Mouse (Mus musculus): Measurements from ENCODE around the gene Sh3glb2.

The Sh3glb2 gene

DNA sequence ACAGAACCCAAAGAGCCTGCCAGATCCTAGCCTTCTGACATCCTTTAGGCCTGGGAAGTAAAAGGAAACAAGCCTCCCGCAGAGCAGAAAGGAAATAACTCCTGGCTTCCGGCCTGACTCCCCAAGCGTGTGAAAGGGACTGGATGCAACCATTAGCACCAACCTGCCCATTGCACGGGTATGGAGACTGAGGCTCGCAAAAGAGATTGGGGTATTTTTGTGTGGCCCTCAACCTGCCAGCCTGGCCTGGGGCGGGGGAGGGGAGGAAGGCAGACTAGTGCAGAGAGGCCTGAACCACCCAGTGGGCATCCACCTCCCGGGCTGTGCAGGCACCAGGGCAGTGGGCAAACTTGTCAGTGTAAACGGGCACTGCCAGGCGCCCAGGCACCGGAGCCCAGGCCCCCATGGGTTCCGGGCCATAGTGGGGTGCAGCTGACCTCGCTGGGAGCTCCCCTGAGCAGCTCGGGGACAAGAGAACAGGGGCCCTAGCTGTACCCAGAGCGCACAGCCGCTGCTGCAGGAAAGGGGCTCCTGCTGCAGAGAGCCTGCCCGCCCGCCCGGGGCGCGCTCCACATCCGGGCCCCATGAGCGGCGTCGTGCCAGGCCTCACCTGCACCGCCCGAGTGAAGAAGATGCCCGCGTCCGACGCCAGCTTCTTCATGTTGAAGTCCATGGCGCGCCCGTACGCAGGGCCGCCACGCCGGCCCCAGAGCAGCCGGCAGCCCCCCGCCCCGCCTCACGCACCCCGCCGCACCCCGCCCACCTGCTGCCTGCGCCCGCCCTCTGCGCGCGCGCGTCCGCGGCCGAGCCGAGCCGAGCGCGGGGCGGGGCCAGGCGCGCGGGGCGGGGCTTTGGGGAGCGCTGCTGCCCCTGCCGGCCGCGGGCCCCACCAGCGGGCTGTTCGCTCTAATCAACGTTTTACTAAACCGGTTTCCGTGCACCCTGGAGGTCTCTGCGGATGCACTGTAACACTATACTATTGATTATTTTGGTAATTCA is at the start of gene Sh3glb2:
TSS of gene Sh3glb2 (minus strand) at position 805 of the 999 bp plus-strand sequence.
- in situ Hi-C loops (cut with MboI, MseI), result no loop called here

- in situ Hi-C loops (cut with MboI, MseI), result no loop called here
These were observed 49.4 kb upstream of the Sh3glb2 start for GRCm38 (mm10) chr2:30408452-30409100.

GRCm38 (mm10) chr2:30407778-30408177 is 48.6 kb upstream of the Sh3glb2 start:
- in situ Hi-C loops (cut with MboI, MseI), result no loop called here

DNA sequence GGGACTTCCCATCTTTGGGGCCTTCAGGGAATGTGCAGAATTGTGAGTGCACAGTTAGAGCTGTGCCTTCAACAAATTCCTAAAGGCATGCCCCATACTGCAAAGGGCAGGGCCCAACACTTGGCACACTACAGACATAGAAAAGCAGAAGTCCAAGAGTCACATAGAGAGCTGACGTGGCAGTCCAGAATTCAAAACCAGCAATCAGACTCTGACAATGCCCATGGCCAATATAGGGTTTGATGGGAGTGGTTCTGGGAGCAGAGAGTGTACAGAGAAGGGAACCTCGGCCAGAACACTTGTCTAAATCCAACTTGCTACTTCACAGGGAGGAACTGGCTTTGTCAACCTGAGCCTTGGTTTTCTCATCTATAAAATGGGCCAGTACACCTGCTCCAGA is 48.1 kb upstream of the Sh3glb2 start:
- in situ Hi-C loops (cut with MboI, MseI), result no loop called here

DNA sequence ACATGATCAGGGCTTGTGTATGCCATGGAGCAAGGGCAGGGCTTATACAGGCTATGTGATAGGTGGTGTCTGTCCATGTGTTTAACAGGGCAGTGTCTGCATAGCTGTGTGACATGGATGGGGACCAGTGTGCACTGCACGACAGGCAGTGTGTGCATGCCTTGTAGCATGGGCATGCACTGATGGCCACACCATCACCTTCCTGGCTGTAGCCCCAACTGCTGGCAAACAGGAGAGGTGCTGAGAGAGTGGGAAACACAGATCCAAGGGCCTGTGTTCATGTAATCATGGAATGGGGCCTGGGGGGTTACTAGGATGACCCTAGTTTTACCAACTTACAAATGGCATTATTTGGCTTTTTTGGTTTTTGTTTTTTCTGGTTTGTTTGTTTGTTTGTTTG is 44.7 kb upstream of the Sh3glb2 start:
- in situ Hi-C loops (cut with MboI, MseI), result no loop called here

DNA sequence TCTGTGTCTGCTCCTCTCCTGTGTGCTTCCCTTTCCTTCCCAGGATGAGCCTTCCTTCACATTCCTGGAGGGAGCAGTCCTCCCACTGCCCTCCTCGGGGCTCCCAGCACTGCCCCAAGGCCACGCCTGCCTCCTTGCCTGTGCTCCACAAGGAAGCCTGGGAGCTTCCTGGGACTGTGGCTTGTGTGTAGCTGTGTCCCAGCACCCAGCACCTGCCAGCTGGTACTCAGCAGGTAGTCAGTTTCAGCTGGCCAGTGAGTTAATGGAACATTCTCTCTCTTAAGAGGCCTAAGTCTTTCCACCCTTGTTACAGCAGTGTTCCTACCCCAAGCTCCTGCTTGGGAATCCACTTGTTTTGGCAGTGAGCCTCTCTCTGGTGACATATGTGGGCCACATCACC is 43.7 kb upstream of the Sh3glb2 start:
- in situ Hi-C loops (cut with MboI, MseI), result no loop called here

DNA sequence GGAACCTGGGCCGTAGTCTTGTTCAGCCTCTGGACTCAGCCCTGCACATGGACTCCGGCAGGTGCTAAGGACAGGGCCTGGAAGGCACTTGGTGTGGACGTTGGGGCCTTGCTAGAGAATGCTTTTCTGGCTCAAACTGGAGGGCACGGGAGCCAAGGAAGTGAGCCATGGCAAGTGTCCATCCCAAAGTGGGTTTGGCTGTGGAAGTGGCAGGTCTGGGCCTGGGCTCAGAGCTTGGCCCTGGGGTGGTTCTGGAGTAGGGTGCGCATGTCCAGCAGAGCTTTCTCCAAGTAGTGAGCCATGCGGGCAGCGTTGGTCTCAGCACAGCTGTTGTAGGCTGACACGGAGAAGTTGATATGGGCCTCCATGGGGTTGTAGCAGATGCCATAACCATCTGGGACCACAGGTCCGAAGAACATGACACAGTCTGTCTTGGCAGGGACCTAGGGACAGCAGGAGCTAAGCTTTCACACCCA is 43.3 kb upstream of the Sh3glb2 start:
- in situ Hi-C loops (cut with MboI, MseI), result no loop called here

DNA sequence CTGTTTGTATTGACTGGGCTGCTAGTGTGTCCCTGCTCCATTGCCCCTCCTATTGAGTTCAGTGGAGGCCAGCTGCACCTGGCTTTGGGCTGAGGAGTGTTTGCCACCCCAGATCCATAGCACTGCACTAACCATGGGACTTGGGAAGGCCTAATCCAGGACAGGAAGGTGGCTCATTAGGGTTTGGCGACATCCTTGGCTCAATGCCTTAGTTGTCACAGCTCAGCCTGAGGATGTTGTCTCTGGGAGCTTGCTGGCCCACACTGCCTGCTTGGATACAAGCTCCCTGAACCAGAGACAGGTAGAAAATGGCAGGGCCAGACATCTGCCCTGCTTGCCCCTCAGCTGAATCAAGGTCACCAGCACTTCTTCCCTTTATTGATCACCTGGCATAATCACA is 42.4 kb upstream of the Sh3glb2 start:
- in situ Hi-C loops (cut with MboI, MseI), result no loop called here

DNA sequence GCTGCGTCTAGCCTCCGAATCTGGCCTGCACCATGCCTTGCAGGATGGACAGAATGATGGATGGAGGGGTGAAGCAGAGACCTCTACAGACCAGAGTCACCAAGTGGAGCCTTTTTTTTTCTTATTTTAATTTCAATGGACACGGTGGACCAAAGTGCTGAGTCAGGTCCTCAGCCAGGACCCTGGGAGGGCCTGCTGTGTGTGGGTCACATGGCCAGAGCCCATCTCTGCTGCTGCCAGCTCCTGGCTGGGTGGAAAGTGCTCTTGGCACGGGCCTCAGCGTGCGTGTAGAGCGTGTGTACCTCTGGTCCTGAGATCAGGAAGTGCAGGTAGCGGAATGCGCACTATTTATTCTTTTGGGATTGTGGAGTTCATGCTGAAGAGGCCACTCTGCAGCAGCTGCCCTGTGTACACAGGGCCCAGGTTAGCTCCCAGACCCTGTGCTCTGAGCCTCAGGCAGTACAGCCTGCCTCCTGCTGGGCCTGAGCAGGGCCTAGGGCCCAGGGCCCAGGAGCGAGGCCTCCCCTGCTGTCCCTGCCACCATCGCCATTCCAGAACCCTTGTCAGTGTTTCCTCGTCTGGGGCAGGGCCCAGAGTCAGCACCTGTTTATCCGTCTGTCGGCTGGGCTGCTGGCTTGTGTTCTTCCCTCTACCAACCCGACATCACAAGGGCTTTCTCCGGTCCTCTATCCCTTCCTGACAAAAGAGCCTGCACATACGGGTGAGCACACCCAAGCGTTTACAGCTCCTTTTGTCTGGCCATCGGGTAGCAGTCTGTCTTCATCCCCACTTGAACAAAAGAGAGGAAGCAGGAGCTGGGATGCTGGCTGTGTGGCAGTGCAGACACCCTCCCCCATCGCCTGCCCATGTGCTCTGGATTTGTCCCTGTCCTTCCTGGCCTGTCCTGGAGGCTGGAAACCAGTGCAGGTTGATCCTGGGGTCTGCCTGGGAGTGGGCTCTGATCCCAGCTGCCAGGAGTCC is 40.3 kb upstream of the Sh3glb2 start:
- in situ Hi-C loops (cut with MboI, MseI), result no loop called here

DNA sequence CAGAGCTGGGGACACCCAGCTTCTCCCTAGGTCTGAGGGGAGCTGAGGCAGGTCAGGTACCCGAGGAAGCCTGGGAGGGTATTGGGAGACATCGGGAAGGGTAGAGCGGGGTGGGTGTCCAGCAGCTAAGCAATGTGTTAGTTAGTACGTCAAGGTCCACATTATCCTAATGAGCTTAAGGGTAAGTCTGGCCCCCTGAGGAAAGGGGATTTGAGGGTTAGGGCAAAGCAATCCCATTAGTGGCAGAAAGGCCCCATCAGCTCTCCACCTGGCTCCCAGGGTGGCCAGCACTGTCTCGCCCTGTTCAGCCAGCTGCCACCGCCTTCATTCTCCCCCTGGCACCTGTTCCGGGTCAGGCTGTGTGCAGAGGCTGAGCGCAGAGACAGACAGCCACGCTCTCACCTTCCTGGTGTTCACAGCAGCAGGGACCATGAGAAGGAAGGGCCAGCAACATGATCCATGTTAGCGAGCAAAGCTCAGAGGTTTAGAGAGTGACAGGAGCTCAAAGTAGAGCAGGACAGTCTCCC is 38.9 kb upstream of the Sh3glb2 start:
- in situ Hi-C loops (cut with MboI, MseI), result no loop called here

DNA sequence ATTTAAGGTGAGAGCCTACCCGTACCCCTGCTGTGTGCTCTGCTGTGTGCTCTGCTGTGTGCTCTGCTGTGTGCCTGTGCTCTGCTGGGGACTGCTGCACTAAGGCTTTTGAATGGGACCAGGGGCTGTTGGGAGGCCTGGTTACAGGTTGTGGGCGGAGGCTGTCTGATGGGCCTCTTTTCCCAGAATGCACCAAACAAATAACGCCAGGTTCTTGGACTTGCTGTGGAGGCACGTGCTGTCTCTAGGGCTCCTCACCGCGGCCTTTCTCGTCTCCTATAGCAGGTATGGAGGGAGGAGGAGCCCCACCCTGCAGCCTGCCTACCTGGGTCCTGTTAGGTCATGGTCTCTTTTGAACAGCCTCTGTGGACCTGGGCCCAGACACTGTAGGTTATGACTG is 37.1 kb upstream of the Sh3glb2 start:
- in situ Hi-C loops (cut with MboI, MseI), result no loop called here

DNA sequence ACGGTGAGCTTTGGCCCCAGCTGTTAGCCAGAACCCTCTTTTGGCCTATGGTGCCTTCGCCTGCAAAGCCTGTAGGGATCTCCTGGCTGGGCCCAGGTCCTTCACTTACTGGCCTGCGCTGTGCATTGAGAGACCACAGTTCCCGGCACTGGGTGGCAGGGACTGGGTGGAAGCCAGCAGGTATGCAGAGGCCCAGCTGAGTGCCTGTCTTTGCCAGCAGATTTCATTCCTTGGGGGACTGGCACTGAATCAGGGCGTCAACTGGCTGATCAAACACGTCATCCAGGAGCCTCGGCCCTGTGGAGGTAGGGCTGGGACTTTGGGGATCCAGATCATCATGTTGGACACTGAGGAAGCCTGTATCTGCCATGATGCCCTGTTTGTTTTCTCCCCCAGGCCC is 36.6 kb upstream of the Sh3glb2 start:
- in situ Hi-C loops (cut with MboI, MseI), result no loop called here

GRCm38 (mm10) chr2:30393370-30393656 is 34.2 kb upstream of the Sh3glb2 start:
- in situ Hi-C loops (cut with MboI, MseI), result no loop called here

- in situ Hi-C loops (cut with MboI, MseI), result no loop called here
These were observed 33.6 kb upstream of the Sh3glb2 start for GRCm38 (mm10) chr2:30392577-30393369.

- in situ Hi-C loops (cut with MboI, MseI), result no loop called here
These were observed 33.0 kb upstream of the Sh3glb2 start, which contains the start of gene Dolpp1 for GRCm38 (mm10) chr2:30392114-30392576. Dolpp1 (plus strand) TSS chr2:30392254.

DNA sequence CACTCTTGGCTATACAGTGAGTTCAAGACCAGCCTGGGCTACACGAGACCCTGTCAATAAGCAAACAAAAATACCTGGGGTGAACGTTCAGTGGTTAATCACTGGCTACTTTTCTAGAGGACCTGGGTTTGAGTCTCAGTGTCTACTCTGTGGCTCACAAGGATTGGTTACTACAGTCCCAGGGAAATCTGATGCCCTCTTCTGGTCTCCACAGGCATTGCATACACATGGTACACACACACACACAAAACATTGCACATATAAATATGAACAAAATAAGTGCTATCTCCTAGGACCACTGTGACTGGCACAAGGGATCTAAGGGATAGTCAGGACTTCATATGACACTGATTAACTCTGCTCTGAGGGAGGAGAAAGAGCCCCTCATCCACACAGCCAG is 29.9 kb upstream of the Sh3glb2 start:
- in situ Hi-C loops (cut with MboI, MseI), result no loop called here

- in situ Hi-C loops (cut with MboI, MseI), result no loop called here
These were observed 27.8 kb upstream of the Sh3glb2 start for GRCm38 (mm10) chr2:30386913-30387312.

DNA sequence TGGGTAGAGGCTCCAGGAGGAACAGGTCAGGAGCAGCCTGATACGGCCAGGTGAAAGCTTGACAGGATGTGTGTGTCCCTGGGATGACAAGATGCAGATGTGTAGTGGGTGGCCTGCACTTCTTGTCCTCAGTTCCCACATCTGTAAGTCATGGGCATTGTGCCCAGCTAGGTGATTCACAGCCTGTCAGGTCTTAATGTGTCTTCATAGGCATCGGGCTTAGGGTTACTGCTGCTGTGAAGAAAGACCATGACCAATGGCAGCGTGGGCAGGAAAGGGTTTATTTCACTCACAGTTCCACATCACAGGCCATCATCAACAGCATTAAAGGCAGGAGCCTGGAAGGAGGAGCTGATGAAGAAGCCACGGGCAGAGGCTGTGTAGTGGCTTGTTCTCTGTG is 26.5 kb upstream of the Sh3glb2 start:
- in situ Hi-C loops (cut with MboI, MseI), result no loop called here

DNA sequence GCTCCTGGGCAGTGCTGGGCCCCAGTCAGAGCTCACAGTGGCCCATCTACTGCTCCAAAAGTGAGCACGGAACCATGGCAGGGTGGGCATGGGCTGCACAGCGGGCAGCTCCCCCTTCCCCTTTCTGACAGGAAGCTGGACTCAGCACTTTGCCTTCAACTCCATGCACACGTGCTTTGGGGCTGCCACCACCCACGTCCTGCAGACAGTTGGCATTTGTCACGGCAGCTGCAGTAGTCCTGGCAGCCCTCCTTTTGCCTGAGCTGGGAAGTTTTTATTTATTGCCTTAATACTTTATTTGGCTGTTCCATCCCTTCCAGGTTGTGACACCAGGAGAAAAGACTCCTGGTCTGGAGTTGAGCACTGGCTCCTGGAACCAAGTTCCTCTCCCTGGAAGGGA is 25.7 kb upstream of the Sh3glb2 start:
- in situ Hi-C loops (cut with MboI, MseI), result no loop called here

GRCm38 (mm10) chr2:30381377-30381725 is 22.2 kb upstream of the Sh3glb2 start:
- in situ Hi-C loops (cut with MboI, MseI), result no loop called here

Data from T-helper 17 cell (primary cell).